Mouse (Mus musculus) lung, postnatal 36 days (tissue): ENCODE results near the gene Sucla2.

Experiments
- DNase-seq: peaks from one replicate; pipeline ENCODE4 v3.0.0; 2022; ENCODE audit warnings: mixed read lengths

The Sucla2 gene

GRCm38 (mm10) chr14:73524766-73525448 lies at the start of gene Sucla2:
Gene Sucla2 (plus strand): TSS chr14:73525319.
- peak; percentile 95 for DNase-seq

- DNase-seq, result peak; percentile 69
Measured at GRCm38 (mm10) chr14:73475506-73475905, 49.6 kb upstream of the Sucla2 start.

GRCm38 (mm10) chr14:73476361-73476934 lies 48.7 kb upstream of the Sucla2 start:
- DNase-seq, result peak; percentile 65

GRCm38 (mm10) chr14:73477077-73477476 lies 48.0 kb upstream of the Sucla2 start:
- peak; percentile 78 for DNase-seq

- no peak for DNase-seq
Measured at GRCm38 (mm10) chr14:73478321-73478720, 46.8 kb upstream of the Sucla2 start.

- no peak for DNase-seq
Measured at GRCm38 (mm10) chr14:73479771-73480170, 45.3 kb upstream of the Sucla2 start.

- DNase-seq, result peak; percentile 29
Measured at GRCm38 (mm10) chr14:73483516-73484229, 41.4 kb upstream of the Sucla2 start.

- DNase-seq, result peak; percentile 14
Measured at GRCm38 (mm10) chr14:73484366-73485110, 40.6 kb upstream of the Sucla2 start.

- DNase-seq, result no peak
Measured at GRCm38 (mm10) chr14:73486641-73487040, 38.5 kb upstream of the Sucla2 start.

GRCm38 (mm10) chr14:73493356-73493755 lies 31.8 kb upstream of the Sucla2 start:
- DNase-seq, result no peak

- no peak for DNase-seq
Measured at GRCm38 (mm10) chr14:73494122-73494521, 31.0 kb upstream of the Sucla2 start.

- no peak for DNase-seq
Measured at GRCm38 (mm10) chr14:73495753-73496152, 29.4 kb upstream of the Sucla2 start.

GRCm38 (mm10) chr14:73501283-73501682 lies 23.8 kb upstream of the Sucla2 start:
- no peak for DNase-seq

- peak; percentile 61 for DNase-seq
Measured at GRCm38 (mm10) chr14:73501721-73502120, 23.4 kb upstream of the Sucla2 start.

- peak; percentile 30 for DNase-seq
Measured at GRCm38 (mm10) chr14:73502591-73503184, 22.4 kb upstream of the Sucla2 start.

- DNase-seq, result peak; percentile 24
Measured at GRCm38 (mm10) chr14:73503237-73503933, 21.7 kb upstream of the Sucla2 start.

GRCm38 (mm10) chr14:73506283-73506682 lies 18.8 kb upstream of the Sucla2 start:
- peak; percentile 40 for DNase-seq

GRCm38 (mm10) chr14:73507200-73507599 lies 17.9 kb upstream of the Sucla2 start:
- DNase-seq, result peak; percentile 61

- peak; percentile 86 for DNase-seq
Measured at GRCm38 (mm10) chr14:73507702-73508376, 17.3 kb upstream of the Sucla2 start.

GRCm38 (mm10) chr14:73508630-73509395 lies 16.3 kb upstream of the Sucla2 start:
- DNase-seq, result no peak
